Mouse (Mus musculus): ENCODE results near the gene Mbd4. TPM values are rescaled to one million over a fixed set of nuclear protein-coding genes. Genes with fewer than 3 reads are reported as not detected.

Gene Mbd4
- 20.7 to 25.1 TPM (median 23.9 TPM) in 4 replicates for total RNA-seq (2023; ENCODE audit: inconsistent age)

GRCm38 (mm10) chr6:115853091-115853813, at the start of gene Mbd4, which contains the start of gene Ift122:
Gene Mbd4 (minus strand): TSS chr6:115853371.
Gene Ift122 (plus strand): TSS chr6:115853470.

GRCm38 (mm10) chr6:115838161-115838597, 15.0 kb downstream of the Mbd4 start, which contains the start of gene Efcab12:
Gene Efcab12 (minus strand): TSS chr6:115838412.

GRCm38 (mm10) chr6:115808488-115809231, 44.5 kb downstream of the Mbd4 start, which contains the start of gene Rpl32:
Gene Rpl32 (minus strand): TSS chr6:115808747.

Other genes starting within 250 kb of the Mbd4 start
- gene Raf1, start 176.7 kb downstream of the Mbd4 start, total RNA-seq (2023; ENCODE audit: inconsistent age): 136 to 154 TPM (median 147 TPM) in 4 replicates
- gene Tmem40, start 91.0 kb downstream of the Mbd4 start, total RNA-seq (2023; ENCODE audit: inconsistent age): not detected in 4 replicates
- 4.3 to 5.4 TPM (median 5.0 TPM) in 4 replicates for gene Cand2, start 78.8 kb downstream of the Mbd4 start, total RNA-seq (2023; ENCODE audit: inconsistent age)
- 2,501 to 2,678 TPM (median 2,550 TPM) in 4 replicates for gene Rpl32, start 44.6 kb downstream of the Mbd4 start, total RNA-seq (2023; ENCODE audit: inconsistent age)
- gene Efcab12, start 15.0 kb downstream of the Mbd4 start, total RNA-seq (2023; ENCODE audit: inconsistent age): 0.35 to 0.36 TPM in 2 of 4 replicates, not detected in the others
- gene Ift122, start 99 bp upstream of the Mbd4 start, total RNA-seq (2023; ENCODE audit: inconsistent age): 3.0 to 5.4 TPM (median 3.9 TPM) in 4 replicates
- gene Rho, start 78.4 kb upstream of the Mbd4 start, total RNA-seq (2023; ENCODE audit: inconsistent age): 0.13 TPM in 1 of 4 replicates, not detected in the others
- not detected in 4 replicates for gene H1foo, start 91.6 kb upstream of the Mbd4 start, total RNA-seq (2023; ENCODE audit: inconsistent age)
- 48.5 to 62.1 TPM (median 57.4 TPM) in 4 replicates for gene Plxnd1, start 141.6 kb upstream of the Mbd4 start, total RNA-seq (2023; ENCODE audit: inconsistent age)

Data from B cell, adult (primary cell).